13 mouse cellular contexts compared by ENCODE assay signal in genomic region chr11:89382634-89383009, GRCm38 (mm10).
DNase-seq lines count a peak whose midpoint lies in the region; ATAC-seq lines count a peak whose summit lies in the region.
"Had no signal": no experiment of that assay in that cellular context is flagged by ENCODE, and none has a peak within 500 bp of the region (broad histone marks: within the 10 kb centered on the region; RNA-seq: fewer than 3 reads in every experiment).

No protein-coding gene starts in this region.

- H3K4me3 ChIP-seq in heart, embryonic 15.5 days: no peak overlapping the region
- H3K4me3 ChIP-seq in embryonic facial prominence, embryonic 10.5 days: 0 out of 2 replicates have a peak overlapping the region, but pooled peaks have one; percentile 9
- H3K4me3 ChIP-seq in forebrain, embryonic 11.5 days (ENCODE audit: low read depth, low read length): no peak overlapping the region
- no peak overlapping the region for H3K4me3 ChIP-seq in limb, embryonic 13.5 days

- H3K36me3 ChIP-seq in heart, embryonic 15.5 days: no peaks in the 10 kb centered on the region
- no peaks in the 10 kb centered on the region for H3K36me3 ChIP-seq in embryonic facial prominence, embryonic 10.5 days (replicated peaks)
- no peaks in the 10 kb centered on the region for H3K36me3 ChIP-seq in forebrain, embryonic 11.5 days (ENCODE audit: control insufficient read depth, insufficient read depth, low read length)
- H3K36me3 ChIP-seq in limb, embryonic 13.5 days: no peaks in the 10 kb centered on the region

- no peaks in the 10 kb centered on the region for H3K9me3 ChIP-seq in heart, embryonic 15.5 days (replicated peaks)
- H3K9me3 ChIP-seq in embryonic facial prominence, embryonic 10.5 days: no peaks in the 10 kb centered on the region
- H3K9me3 ChIP-seq in forebrain, embryonic 11.5 days (ENCODE audit: control insufficient read depth, low read length): no peaks in the 10 kb centered on the region
- H3K9me3 ChIP-seq in limb, embryonic 13.5 days: no peaks in the 10 kb centered on the region

- no peak overlapping the region for H3K4me2 ChIP-seq in heart, embryonic 15.5 days
- H3K4me2 ChIP-seq in forebrain, embryonic 11.5 days (ENCODE audit: low read depth, low read length, severe bottlenecking): peak overlapping the region; percentile 9
- peak overlapping the region; percentile 10 for H3K4me2 ChIP-seq in limb, embryonic 13.5 days (replicated peaks)

- WGBS in heart, embryonic 15.5 days: 55% methylated on average over 2 of the region's 2 CpGs
- 78% methylated on average over 2 of the region's 2 CpGs for WGBS in embryonic facial prominence, embryonic 10.5 days
- 68% methylated on average over 2 of the region's 2 CpGs for WGBS in forebrain, embryonic 11.5 days
- 36% methylated on average over 2 of the region's 2 CpGs for WGBS in limb, embryonic 13.5 days

- intact Hi-C loops in heart, postnatal 36 days (cut with DNase I): no loop called here

- H3K27me3 ChIP-seq in heart, embryonic 15.5 days: no peaks in the 10 kb centered on the region
- H3K27me3 ChIP-seq in embryonic facial prominence, embryonic 10.5 days (replicated peaks; ENCODE audit: low read depth, poor library complexity, severe bottlenecking): no peaks in the 10 kb centered on the region
- H3K27me3 ChIP-seq in forebrain, embryonic 11.5 days (ENCODE audit: control insufficient read depth, insufficient read depth, low read length): no peaks in the 10 kb centered on the region
- H3K27me3 ChIP-seq in limb, embryonic 13.5 days: no peaks in the 10 kb centered on the region

- ATAC-seq in heart, embryonic 15.5 days (replicated peaks; ENCODE audit: insufficient number of reproducible peaks, insufficient read depth, low FRiP score, low read depth): no peak
- ATAC-seq in forebrain, embryonic 11.5 days (replicated peaks; ENCODE audit: low FRiP score): peak; percentile 61
- peak; percentile 57 for ATAC-seq in limb, embryonic 13.5 days (ENCODE audit: low FRiP score, low read depth)
- no peak for ATAC-seq in inflammation-experienced regulatory T-cells, adult 6 months
- ATAC-seq: Patski had no signal

- H3K27ac ChIP-seq in heart, embryonic 15.5 days: peak overlapping the region; percentile 78
- peak overlapping the region; percentile 52 for H3K27ac ChIP-seq in embryonic facial prominence, embryonic 10.5 days (replicated peaks)
- H3K27ac ChIP-seq in forebrain, embryonic 11.5 days (ENCODE audit: low read depth, low read length): peak overlapping the region; percentile 51
- peak overlapping the region; percentile 85 for H3K27ac ChIP-seq in limb, embryonic 13.5 days

- no peak overlapping the region for H3K9ac ChIP-seq in heart, embryonic 15.5 days
- no peak overlapping the region for H3K9ac ChIP-seq in forebrain, embryonic 11.5 days (ENCODE audit: low read length)
- no peak overlapping the region for H3K9ac ChIP-seq in limb, embryonic 13.5 days

- H3K4me1 ChIP-seq in heart, embryonic 15.5 days (replicated peaks): peaks cover 19% of the 10 kb centered on the region
- peaks cover 14% of the 10 kb centered on the region for H3K4me1 ChIP-seq in embryonic facial prominence, embryonic 10.5 days
- H3K4me1 ChIP-seq in forebrain, embryonic 11.5 days (replicated peaks; ENCODE audit: control insufficient read depth, insufficient read depth, low read length): peaks cover 8% of the 10 kb centered on the region; the same call in 1 of the 2 replicates
- peaks cover 26% of the 10 kb centered on the region for H3K4me1 ChIP-seq in limb, embryonic 13.5 days

- DNase-seq in heart, postnatal 36 days: no peak
- DNase-seq in embryonic facial prominence, embryonic 10.5 days (ENCODE audit: low spot score): no peak
- DNase-seq in forebrain, embryonic 11.5 days (ENCODE audit: low spot score): no peak
- DNase-seq in kidney, postnatal 36 days: no peak
- no peak for DNase-seq in layer of hippocampus, adult 8-10 months (ENCODE audit: low spot score in 2 of 2)
- DNase-seq: adrenal gland, postnatal 36 days; cerebellum, adult 11-12 months; gastrocnemius, postnatal 14 days; lung, adult 18-20 months had no signal

Comparison
In these comparisons a context has a peak if more than half of its experiments do, and no peak if none do; other contexts are left out.
1. ATAC-seq: peak in forebrain, embryonic 11.5 days (single experiment) and limb, embryonic 13.5 days (single experiment); none in heart, embryonic 15.5 days (single experiment) and inflammation-experienced regulatory T-cells, adult 6 months (single experiment).
2. Peak in every context shown above with its lines, with median percentiles within 50 percentile points of each other: H3K27ac ChIP-seq.